In genomic region chr2:128020908-128021193, GRCm38 (mm10) we compare ENCODE assay signal across 27 mouse cellular contexts.
DNase-seq lines count a peak whose midpoint lies in the region; ATAC-seq and TF ChIP-seq lines count a peak whose summit lies in the region.
"Had no signal": no experiment of that assay in that cellular context is flagged by ENCODE, and none has a peak within 500 bp of the region (broad histone marks: within the 10 kb centered on the region; RNA-seq: fewer than 3 reads in every experiment).

No protein-coding gene starts in this region.

- no peaks in the 10 kb centered on the region for H3K36me3 ChIP-seq in heart, embryonic 11.5 days (ENCODE audit: control insufficient read depth, insufficient read depth, low read length)
- H3K36me3 ChIP-seq in hindbrain, postnatal 0 days (ENCODE audit: insufficient read depth, low read length) = no peaks in the 10 kb centered on the region
- no peaks in the 10 kb centered on the region for H3K36me3 ChIP-seq in hindbrain, embryonic 12.5 days
- H3K36me3 ChIP-seq in midbrain, embryonic 13.5 days = no peaks in the 10 kb centered on the region
- H3K36me3 ChIP-seq in midbrain, postnatal 0 days (ENCODE audit: insufficient read depth, low read length) = no peaks in the 10 kb centered on the region
- no peaks in the 10 kb centered on the region for H3K36me3 ChIP-seq in kidney, adult 2 months (ENCODE audit: control insufficient read depth, insufficient read depth, low read length)
- H3K36me3 ChIP-seq: embryonic facial prominence, embryonic 12.5 days; embryonic facial prominence, embryonic 15.5 days; G1E; heart, embryonic 13.5 days had no signal

- no peaks in the 10 kb centered on the region for H3K27me3 ChIP-seq in heart, embryonic 11.5 days (ENCODE audit: control insufficient read depth, insufficient read depth, low read length)
- no peaks in the 10 kb centered on the region for H3K27me3 ChIP-seq in hindbrain, postnatal 0 days (ENCODE audit: insufficient read depth, low read length)
- H3K27me3 ChIP-seq in hindbrain, embryonic 12.5 days = no peaks in the 10 kb centered on the region
- H3K27me3 ChIP-seq in midbrain, embryonic 13.5 days = peaks cover 3% of the 10 kb centered on the region; the same call in 1 of the 2 replicates
- H3K27me3 ChIP-seq in midbrain, postnatal 0 days (ENCODE audit: insufficient read depth, low read length) = no peaks in the 10 kb centered on the region
- no peaks in the 10 kb centered on the region for H3K27me3 ChIP-seq in kidney, adult 2 months (replicated peaks; ENCODE audit: control insufficient read depth, insufficient read depth, low read length)
- H3K27me3 ChIP-seq: CH12.LX; embryonic facial prominence, embryonic 12.5 days; embryonic facial prominence, embryonic 15.5 days; heart, embryonic 13.5 days had no signal

- no peak overlapping the region for H3K9ac ChIP-seq in heart, embryonic 11.5 days (ENCODE audit: low read depth, low read length)
- H3K9ac ChIP-seq in hindbrain, postnatal 0 days (replicated peaks; ENCODE audit: low read length) = no peak overlapping the region
- H3K9ac ChIP-seq in hindbrain, embryonic 12.5 days = no peak overlapping the region
- H3K9ac ChIP-seq in midbrain, embryonic 13.5 days (replicated peaks) = no peak overlapping the region
- no peak overlapping the region for H3K9ac ChIP-seq in midbrain, postnatal 0 days (replicated peaks; ENCODE audit: low read length, poor library complexity, severe bottlenecking)
- H3K9ac ChIP-seq: embryonic facial prominence, embryonic 12.5 days; embryonic facial prominence, embryonic 15.5 days; forebrain, postnatal 0 days; heart, embryonic 13.5 days had no signal

- no peak overlapping the region for H3K4me2 ChIP-seq in heart, embryonic 11.5 days
- no peak overlapping the region for H3K4me2 ChIP-seq in hindbrain, postnatal 0 days (ENCODE audit: low read depth, low read length)
- no peak overlapping the region for H3K4me2 ChIP-seq in hindbrain, embryonic 12.5 days (replicated peaks)
- H3K4me2 ChIP-seq in midbrain, embryonic 13.5 days (replicated peaks) = no peak overlapping the region
- no peak overlapping the region for H3K4me2 ChIP-seq in midbrain, postnatal 0 days (ENCODE audit: low read depth, low read length, poor library complexity, severe bottlenecking)
- H3K4me2 ChIP-seq: embryonic facial prominence, embryonic 12.5 days; embryonic facial prominence, embryonic 15.5 days; heart, embryonic 13.5 days had no signal

- no peak for TF ChIP-seq POLR2A in kidney, adult 2 months (IDR thresholded peaks at IDR 0.05; ENCODE audit: low read depth, low read length)

- H3K9me3 ChIP-seq in heart, embryonic 11.5 days (replicated peaks; ENCODE audit: control insufficient read depth, low read length) = no peaks in the 10 kb centered on the region
- no peaks in the 10 kb centered on the region for H3K9me3 ChIP-seq in hindbrain, postnatal 0 days (ENCODE audit: low read length)
- H3K9me3 ChIP-seq in hindbrain, embryonic 12.5 days (replicated peaks) = no peaks in the 10 kb centered on the region
- no peaks in the 10 kb centered on the region for H3K9me3 ChIP-seq in midbrain, embryonic 13.5 days
- H3K9me3 ChIP-seq in midbrain, postnatal 0 days (ENCODE audit: low read length) = no peaks in the 10 kb centered on the region
- H3K9me3 ChIP-seq: embryonic facial prominence, embryonic 12.5 days; embryonic facial prominence, embryonic 15.5 days; G1E; heart, embryonic 13.5 days had no signal

- no peak for TF ChIP-seq CTCF in hindbrain, postnatal 0 days (IDR thresholded peaks at IDR 0.05; ENCODE audit: low read depth)
- no peak for TF ChIP-seq CTCF in midbrain, postnatal 0 days (IDR thresholded peaks at IDR 0.05)
- TF ChIP-seq CTCF in kidney, adult 2 months (conservative IDR thresholded peaks at IDR 0.05; ENCODE audit: insufficient read depth, insufficient read length, low read depth, low read length) = no peak

- H3K27ac ChIP-seq in heart, embryonic 11.5 days (ENCODE audit: low read depth, low read length) = no peak overlapping the region
- peak overlapping the region; percentile 16; the same call in 1 of the 2 replicates for H3K27ac ChIP-seq in hindbrain, postnatal 0 days
- no peak overlapping the region for H3K27ac ChIP-seq in hindbrain, embryonic 12.5 days
- peak overlapping the region; percentile 44; the same call in 1 of the 2 replicates for H3K27ac ChIP-seq in midbrain, embryonic 13.5 days
- H3K27ac ChIP-seq in midbrain, postnatal 0 days (ENCODE audit: low read depth, low read length) = no peak overlapping the region
- H3K27ac ChIP-seq in kidney, adult 2 months (ENCODE audit: insufficient read depth, low read depth, low read length) = no peak overlapping the region
- H3K27ac ChIP-seq: embryonic facial prominence, embryonic 12.5 days; embryonic facial prominence, embryonic 15.5 days; gastrocnemius, adult 2 months; heart, embryonic 13.5 days had no signal

- no peak for ATAC-seq in heart, embryonic 11.5 days (replicated peaks; ENCODE audit: insufficient number of reproducible peaks, low FRiP score, low TSS enrichment)
- ATAC-seq in hindbrain, postnatal 0 days = no peak
- no peak for ATAC-seq in hindbrain, embryonic 12.5 days (ENCODE audit: low FRiP score)
- peak; percentile 53; the same call in 1 of the 2 replicates for ATAC-seq in midbrain, embryonic 13.5 days
- ATAC-seq in midbrain, postnatal 0 days (ENCODE audit: low FRiP score) = no peak
- ATAC-seq: forebrain, embryonic 14.5 days; forebrain, postnatal 0 days; inflammation-experienced regulatory T-cells, adult 6 months had no signal

- H3K4me1 ChIP-seq in heart, embryonic 11.5 days (ENCODE audit: control insufficient read depth, insufficient read depth, low read length) = no peaks in the 10 kb centered on the region
- H3K4me1 ChIP-seq in hindbrain, postnatal 0 days (ENCODE audit: insufficient read depth, low read length) = no peaks in the 10 kb centered on the region
- peaks cover 6% of the 10 kb centered on the region; the same call in 1 of the 2 replicates for H3K4me1 ChIP-seq in hindbrain, embryonic 12.5 days
- peaks cover 19% of the 10 kb centered on the region for H3K4me1 ChIP-seq in midbrain, embryonic 13.5 days (replicated peaks)
- no peaks in the 10 kb centered on the region for H3K4me1 ChIP-seq in midbrain, postnatal 0 days (ENCODE audit: insufficient read depth, low read length)
- no peaks in the 10 kb centered on the region for H3K4me1 ChIP-seq in kidney, adult 2 months (ENCODE audit: control insufficient read depth, insufficient read depth, low read length)
- H3K4me1 ChIP-seq: embryonic facial prominence, embryonic 12.5 days; embryonic facial prominence, embryonic 15.5 days; heart, embryonic 13.5 days had no signal

- peak; percentile 51 for DNase-seq in heart, adult 11 months
- no peak for DNase-seq in hindbrain, postnatal 0 days (ENCODE audit: low spot score)
- DNase-seq in midbrain, postnatal 0 days (ENCODE audit: low spot score) = no peak
- peak; percentile 21 for DNase-seq in Muller cell, postnatal 12 days (ENCODE audit: inconsistent ontology term)
- no peak for DNase-seq in kidney, adult 2 months
- DNase-seq: adrenal gland, adult 2 months; adrenal gland, postnatal 14 days; cerebellum, adult 11 months; cerebellum, adult 2 months; cerebellum, adult 9-11 months; cerebellum, postnatal 25 days; forebrain, postnatal 0 days; gastrocnemius, adult 2 months; gastrocnemius, postnatal 14 days; heart, adult 18-20 months; heart, postnatal 14 days; heart, postnatal 4 days had no signal

- no peak overlapping the region for H3K4me3 ChIP-seq in heart, embryonic 11.5 days (ENCODE audit: low read depth, low read length)
- no peak overlapping the region for H3K4me3 ChIP-seq in hindbrain, postnatal 0 days (ENCODE audit: low read length)
- no peak overlapping the region for H3K4me3 ChIP-seq in hindbrain, embryonic 12.5 days
- H3K4me3 ChIP-seq in midbrain, embryonic 13.5 days (replicated peaks) = no peak overlapping the region
- H3K4me3 ChIP-seq in midbrain, postnatal 0 days (ENCODE audit: low read depth, low read length) = no peak overlapping the region
- no peak overlapping the region for H3K4me3 ChIP-seq in kidney, adult 2 months (ENCODE audit: insufficient read depth, low read depth, low read length)
- H3K4me3 ChIP-seq: embryonic facial prominence, embryonic 12.5 days; embryonic facial prominence, embryonic 15.5 days; gastrocnemius, adult 2 months; heart, embryonic 13.5 days had no signal

Comparison
In these comparisons a context has a peak if more than half of its experiments do, and no peak if none do; other contexts are left out.
1. H3K27ac ChIP-seq: peak in hindbrain, postnatal 0 days (single experiment) and midbrain, embryonic 13.5 days (single experiment); none in heart, embryonic 11.5 days (single experiment), hindbrain, embryonic 12.5 days (single experiment), midbrain, postnatal 0 days (single experiment) and kidney, adult 2 months (single experiment).
2. DNase-seq: peak in heart, adult 11 months (single experiment) and Muller cell, postnatal 12 days (single experiment); none in hindbrain, postnatal 0 days (single experiment), midbrain, postnatal 0 days (single experiment) and kidney, adult 2 months (single experiment).